Mouse (Mus musculus): ENCODE measurements around the gene St3gal3. TPM values are rescaled to one million over a fixed set of nuclear protein-coding genes. Genes with fewer than 3 reads are reported as not detected.

St3gal3 gene
- 10 to 100 TPM; 65.8 to 68.8 TPM for total RNA-seq (2021)
- long read RNA-seq, experiment 1, transcript St3gal3-201 (12 exons, 2,549 nt), result major isoform, 5 of 31 reads
- long read RNA-seq, experiment 1, partial matches to known transcripts, result 2 of 31 reads
- long read RNA-seq, experiment 1, other reads (novel, unspliced or antisense), result 24 of 31 reads
- long read RNA-seq, experiment 2, transcript St3gal3-201 (12 exons, 2,549 nt), result major isoform, 8 of 58 reads
- long read RNA-seq, experiment 2, partial matches to known transcripts, result 38 of 58 reads
- long read RNA-seq, experiment 2, other reads (novel, unspliced or antisense), result 12 of 58 reads

- intact Hi-C loops (cut with DNase I), result loop anchor here (5.0 kb wide), 1 partner anchor 42 kb away; no protein-coding TSS in a partner anchor
- peak; percentile 93 to 96 for DNase-seq
Observed at GRCm38 (mm10) chr4:118134485-118135365, at the start of gene St3gal3. TSS of gene St3gal3 (minus strand) at chr4:118134914.

DNA sequence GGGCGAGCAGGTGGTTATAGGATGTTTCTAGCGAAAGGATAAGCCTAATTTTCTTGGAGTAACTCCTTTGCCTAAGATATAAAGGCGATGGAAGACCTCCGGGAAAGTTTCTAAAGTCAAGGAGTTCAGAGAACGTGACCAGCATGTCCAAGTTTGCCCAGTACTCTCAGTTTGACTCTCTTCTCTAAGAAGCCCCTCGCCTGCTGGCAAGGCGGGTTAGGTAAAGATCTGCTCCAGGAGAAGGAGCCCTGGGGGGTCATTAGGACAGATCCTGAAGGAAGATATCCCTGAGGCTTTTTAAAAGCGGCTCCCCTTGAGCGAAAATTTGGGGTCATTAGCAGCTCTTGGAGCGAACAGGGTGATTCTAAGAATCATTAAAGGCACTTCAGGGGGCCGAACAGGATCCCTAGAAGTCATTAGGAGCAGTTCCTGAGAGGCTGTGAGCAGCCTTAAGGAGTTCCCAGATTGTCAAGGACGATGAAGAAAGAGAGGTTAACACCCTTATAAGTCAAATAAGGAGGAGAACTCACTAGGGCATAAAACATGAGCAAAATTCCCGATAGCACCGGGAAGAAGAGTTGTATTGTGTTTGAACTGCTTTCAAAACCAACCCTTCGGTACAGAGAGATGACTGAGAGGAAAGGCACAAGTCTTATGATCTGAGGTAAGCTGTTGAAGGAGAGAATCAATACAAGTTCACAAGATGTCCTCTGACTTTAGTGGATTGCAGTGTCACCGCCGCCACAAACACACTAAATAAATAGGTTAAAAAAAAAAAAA is 45.8 kb upstream of the St3gal3 start:
- DNase-seq, result no peak
- intact Hi-C loops (cut with DNase I), result no loop called here

DNA sequence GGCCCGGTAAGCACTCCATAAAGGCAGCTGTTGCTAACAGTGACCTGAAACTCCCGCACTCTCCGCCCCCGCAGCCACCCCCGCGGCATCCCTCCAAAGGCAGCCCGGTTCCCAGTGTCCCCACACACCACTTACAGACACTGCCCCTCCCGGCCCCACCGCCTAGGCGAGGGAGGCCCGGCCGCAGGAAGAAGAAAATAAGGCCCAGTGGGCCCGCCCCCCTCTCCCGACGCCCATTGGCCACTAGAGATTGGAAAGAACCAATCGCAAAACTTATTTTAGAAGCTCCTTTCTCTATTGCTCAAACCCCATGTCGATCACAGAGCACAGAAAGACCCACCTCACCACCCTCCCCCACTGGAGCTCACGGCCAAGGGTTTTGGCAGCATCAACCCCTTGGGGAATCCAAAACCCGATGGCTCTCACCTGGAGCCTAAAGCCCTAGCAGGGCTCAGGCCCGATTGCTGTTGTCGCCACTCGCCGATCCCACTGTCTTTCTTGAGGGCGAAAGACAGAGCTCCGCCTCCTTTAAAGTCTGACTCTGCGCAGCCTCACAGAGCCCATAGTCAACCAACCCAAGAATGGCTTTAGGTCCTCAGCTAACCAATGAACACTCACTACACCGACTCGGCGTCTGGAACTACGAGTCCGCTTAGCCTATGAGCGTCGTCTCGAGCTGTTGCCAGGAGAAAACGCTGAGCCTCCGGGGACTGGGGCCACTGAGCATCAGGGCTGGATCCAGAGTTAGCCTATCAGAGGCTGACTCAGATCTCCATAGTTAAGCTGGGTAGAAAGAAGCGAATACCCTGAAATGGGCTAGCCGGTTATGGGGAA is 45.0 kb upstream of the St3gal3 start, which contains the start of gene Kdm4a:
TSS of gene Kdm4a (minus strand) at position 577 of the 834 bp plus-strand sequence.
- DNase-seq, result peak; percentile 90 to 91
- intact Hi-C loops (cut with DNase I), result no loop called here

DNA sequence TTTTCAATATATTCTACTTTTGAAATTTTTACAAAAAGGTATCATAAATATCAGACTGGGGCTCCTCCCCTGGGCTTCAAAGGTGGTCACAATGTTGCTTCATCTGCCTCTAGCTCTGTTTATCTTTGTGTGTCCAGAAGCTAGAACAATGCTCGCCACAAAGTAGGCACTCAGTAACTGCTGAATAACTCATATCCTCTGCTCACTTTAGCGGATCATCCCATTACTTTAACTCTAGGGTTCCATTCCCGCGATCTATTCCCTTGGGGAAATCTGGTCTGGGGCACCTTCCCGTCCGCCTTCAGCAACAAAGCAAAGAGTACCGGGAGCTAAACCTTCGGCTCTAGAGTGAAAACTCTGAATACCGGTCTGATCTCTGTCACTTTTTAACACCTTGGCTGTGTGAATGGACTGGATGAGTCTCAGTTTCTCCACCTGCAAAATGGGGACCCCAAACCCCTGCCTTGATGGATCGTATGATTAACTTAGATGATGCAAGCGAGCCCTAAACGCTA is 44.3 kb upstream of the St3gal3 start:
- DNase-seq, result no peak
- intact Hi-C loops (cut with DNase I), result no loop called here

GRCm38 (mm10) chr4:118172461-118172860 is 37.7 kb upstream of the St3gal3 start:
- DNase-seq, result no peak
- intact Hi-C loops (cut with DNase I), result no loop called here

DNA sequence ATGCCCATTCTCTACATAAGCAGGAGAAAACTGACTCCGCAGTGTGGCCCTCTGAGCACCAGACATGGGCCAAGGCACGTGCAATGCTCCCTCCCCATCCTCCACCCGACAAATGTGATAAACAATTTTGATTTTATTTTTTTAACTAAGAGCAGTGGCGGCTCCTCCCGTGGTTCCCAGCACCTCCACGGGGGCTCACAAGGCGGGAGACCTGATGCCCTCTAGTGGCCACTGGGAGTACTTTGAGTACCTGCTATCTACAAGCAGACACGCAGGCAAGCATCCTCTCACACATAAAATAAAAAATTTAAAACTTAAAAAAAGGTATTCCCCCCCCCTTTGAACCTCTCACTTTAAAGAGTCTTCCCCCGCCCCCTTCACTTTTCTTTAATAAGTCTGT is 36.3 kb upstream of the St3gal3 start:
- DNase-seq, result no peak
- intact Hi-C loops (cut with DNase I), result no loop called here

GRCm38 (mm10) chr4:118162123-118162522 is 27.4 kb upstream of the St3gal3 start:
- DNase-seq, result no peak
- intact Hi-C loops (cut with DNase I), result loop anchor here (5.0 kb wide), 1 partner anchor 70 kb away; no protein-coding TSS in a partner anchor

DNA sequence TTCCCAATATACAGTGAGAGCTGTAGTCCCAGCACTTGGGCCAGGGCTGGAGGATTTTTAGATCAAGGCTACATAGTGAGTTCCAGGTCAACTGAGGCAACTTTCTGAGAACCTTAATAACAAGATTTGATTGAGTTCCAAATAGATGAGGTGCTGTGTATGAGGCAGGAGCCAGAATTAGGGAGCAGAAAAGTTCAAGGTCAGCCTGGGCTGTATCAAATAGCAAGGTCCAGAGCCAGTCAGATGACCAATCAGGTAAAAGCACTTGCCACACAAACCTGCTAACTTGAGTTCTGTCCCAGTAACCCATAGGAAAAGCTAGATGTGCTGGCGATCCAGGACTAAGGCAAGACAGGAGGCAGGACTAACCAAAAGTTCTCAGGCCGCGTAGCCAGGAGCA is 23.0 kb upstream of the St3gal3 start:
- intact Hi-C loops (cut with DNase I), result loop anchor here (1.0 kb wide), 1 partner anchor 38 kb away; no protein-coding TSS in a partner anchor
- no peak for DNase-seq

- intact Hi-C loops (cut with DNase I), result no loop called here
- DNase-seq, result no peak
Observed at GRCm38 (mm10) chr4:118156559-118156958, 21.8 kb upstream of the St3gal3 start.

DNA sequence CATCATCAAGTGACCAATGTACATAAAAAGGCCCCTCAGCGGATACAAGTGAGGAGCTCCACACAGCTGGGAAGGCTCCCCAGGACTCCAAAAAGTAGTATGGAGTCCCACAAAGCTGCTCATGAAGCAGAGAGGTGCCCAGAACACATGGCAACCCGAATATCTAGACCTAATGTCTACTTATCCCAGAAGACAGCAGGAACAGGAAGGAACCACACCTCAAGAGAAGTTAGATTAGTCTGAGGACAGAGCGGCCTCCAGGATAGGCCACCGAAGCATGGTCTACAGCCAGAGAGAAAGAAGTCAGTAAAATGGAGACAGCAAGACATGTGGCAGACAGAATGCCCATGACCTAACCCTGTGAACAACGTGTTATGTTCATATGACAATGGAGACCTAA is 20.2 kb upstream of the St3gal3 start:
- intact Hi-C loops (cut with DNase I), result no loop called here

GRCm38 (mm10) chr4:118152020-118152785 is 17.5 kb upstream of the St3gal3 start:
- peak; percentile 36 to 58 for DNase-seq
- intact Hi-C loops (cut with DNase I), result no loop called here

More for the DNA sequence above, 20.2 kb upstream of the St3gal3 start:
- no peak for DNase-seq

DNA sequence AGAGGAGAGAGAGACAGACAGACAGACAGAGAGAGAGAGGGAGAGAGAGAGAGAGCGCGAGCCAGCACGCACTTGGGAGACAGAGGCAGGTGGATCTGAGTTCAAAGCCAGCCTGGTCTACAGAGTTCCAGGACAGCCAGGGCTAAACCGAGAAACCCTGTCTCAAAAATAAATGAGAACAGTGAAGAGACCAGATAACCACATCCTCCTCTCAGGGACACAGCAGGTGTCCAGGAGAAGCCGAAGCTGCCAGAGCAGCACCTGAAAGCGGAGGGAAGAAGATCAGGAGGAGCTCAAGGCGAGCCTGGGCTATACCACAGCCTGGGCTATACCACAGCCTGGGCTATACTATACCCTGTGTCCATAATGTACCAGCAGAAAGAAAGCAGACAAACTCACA is 16.1 kb upstream of the St3gal3 start:
- DNase-seq, result no peak
- intact Hi-C loops (cut with DNase I), result no loop called here

- peak in 1 of 2 experiments; percentile 16 for DNase-seq
- intact Hi-C loops (cut with DNase I), result no loop called here
Observed at GRCm38 (mm10) chr4:118149956-118150680, 15.4 kb upstream of the St3gal3 start.

DNA sequence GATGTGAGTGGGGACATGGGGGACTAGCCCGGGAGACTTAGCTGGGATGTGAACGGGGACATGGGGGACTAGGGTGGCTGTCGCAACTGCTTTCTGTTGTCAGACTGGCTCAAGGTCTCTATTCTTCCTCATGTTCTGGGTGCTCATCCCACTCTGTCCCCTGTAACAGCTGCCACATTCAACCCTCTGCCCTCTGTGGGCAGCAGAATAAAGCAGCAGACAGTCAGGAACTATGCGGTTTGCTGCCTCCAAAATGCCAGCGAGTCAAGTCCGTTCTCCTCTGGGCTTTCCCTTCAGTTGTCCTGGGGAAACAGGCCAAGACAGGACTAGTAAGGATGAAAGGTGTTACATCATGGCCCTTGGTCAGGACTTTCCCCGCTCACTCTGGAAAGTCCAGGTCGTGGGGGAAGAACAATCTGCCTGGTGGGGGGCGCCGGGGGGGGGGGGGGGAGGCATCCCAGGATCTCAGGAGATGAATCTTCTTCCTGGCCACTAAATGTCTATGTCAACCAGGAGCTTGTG is 14.4 kb upstream of the St3gal3 start:
- DNase-seq, result no peak
- intact Hi-C loops (cut with DNase I), result no loop called here

DNA sequence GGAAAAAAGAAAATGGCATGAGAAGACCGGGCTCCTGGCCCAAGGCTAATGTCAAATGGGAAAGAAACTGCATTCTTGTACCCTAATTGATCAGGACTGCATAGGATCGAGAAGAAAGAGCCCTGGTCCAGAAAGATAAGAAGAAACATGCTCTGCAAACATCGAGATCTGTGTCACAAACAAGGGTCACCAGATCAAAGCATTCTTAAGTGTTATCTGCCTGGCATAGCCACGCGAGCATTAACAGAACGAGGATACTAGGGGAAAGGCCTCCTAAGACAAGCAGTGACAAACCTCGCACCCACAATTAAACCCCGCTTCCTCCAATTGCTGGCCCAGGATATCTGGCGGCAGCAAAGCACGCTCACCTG is 13.6 kb upstream of the St3gal3 start:
- intact Hi-C loops (cut with DNase I), result no loop called here
- DNase-seq, result no peak

DNA sequence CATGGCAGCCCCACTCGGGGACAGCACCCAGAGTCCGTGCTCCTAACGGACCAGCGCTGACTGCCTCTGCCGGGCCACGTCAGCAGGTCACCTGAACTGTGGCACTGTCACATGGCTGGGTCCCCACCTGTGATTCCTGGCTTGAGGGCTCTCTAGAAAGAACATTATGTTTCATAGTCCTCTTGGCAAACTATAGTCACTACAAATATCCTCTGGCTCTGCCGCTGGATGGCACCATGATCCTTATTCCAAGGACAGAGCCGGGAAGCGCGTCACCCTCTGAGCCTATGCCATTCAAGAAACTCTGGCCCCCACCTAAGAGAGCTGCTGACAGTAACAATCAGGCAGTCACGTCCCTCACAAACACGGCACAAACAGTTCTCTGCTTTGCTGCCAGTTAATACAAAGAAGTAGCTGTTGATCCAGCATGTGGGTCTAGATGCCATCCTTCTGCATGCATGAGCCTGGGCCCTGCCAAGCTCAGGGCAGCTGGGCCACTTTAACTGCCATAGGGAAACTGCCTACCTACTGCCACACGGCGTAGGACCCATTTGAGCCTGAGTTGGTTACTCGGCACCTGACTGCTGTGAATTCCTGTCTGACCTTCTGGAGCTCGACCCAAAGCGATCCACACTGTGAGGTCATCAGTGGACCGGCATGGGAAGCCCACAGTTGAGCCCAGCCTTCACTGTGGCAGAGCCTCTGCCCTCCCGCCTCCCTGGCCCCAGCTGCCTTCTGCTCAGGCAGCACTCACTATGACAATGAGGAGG is 13.0 kb upstream of the St3gal3 start:
- peak; percentile 36 to 55 for DNase-seq
- intact Hi-C loops (cut with DNase I), result no loop called here

GRCm38 (mm10) chr4:118147090-118147489 is 12.4 kb upstream of the St3gal3 start:
- DNase-seq, result no peak
- intact Hi-C loops (cut with DNase I), result no loop called here
